Mouse (Mus musculus): ENCODE data around the gene Kcnq1. TPM values are rescaled to one million over a fixed set of nuclear protein-coding genes. Genes with fewer than 3 reads are reported as not detected.

Kcnq1 gene
- not detected in 2 replicates for polyA plus RNA-seq (2012)

GRCm38 (mm10) chr7:143106062-143106461, at the start of gene Kcnq1:
Gene Kcnq1, plus strand, starts transcription at chr7:143106362.

GRCm38 (mm10) chr7:143068882-143069591, 37.1 kb upstream of the Kcnq1 start, which contains the start of gene Tssc4:
Gene Tssc4, plus strand, starts transcription at chr7:143069249.

GRCm38 (mm10) chr7:143094592-143095553, 11.3 kb upstream of the Kcnq1 start, which contains the start of gene Trpm5:
Gene Trpm5, minus strand, starts transcription at chr7:143094642.

GRCm38 (mm10) chr7:143460874-143461273, 354.7 kb downstream of the Kcnq1 start, which contains the start of gene Cdkn1c:
Gene Cdkn1c, minus strand, starts transcription at chr7:143461050.

GRCm38 (mm10) chr7:143473347-143474101, 367.4 kb downstream of the Kcnq1 start, which contains the start of gene Slc22a18:
Gene Slc22a18, plus strand, starts transcription at chr7:143473736.

Other genes starting within 250 kb of the Kcnq1 start
- not detected in 2 replicates for gene Th, start 175.2 kb upstream of the Kcnq1 start, polyA plus RNA-seq (2012)
- gene Ascl2, start 137.1 kb upstream of the Kcnq1 start, polyA plus RNA-seq (2012): 4.8 and 5.2 TPM in 2 replicates
- gene Tspan32, start 101.3 kb upstream of the Kcnq1 start, polyA plus RNA-seq (2012): 38.2 and 49.0 TPM in 2 replicates
- gene Cd81, start 53.6 kb upstream of the Kcnq1 start, polyA plus RNA-seq (2012): 170 and 182 TPM in 2 replicates
- gene Tssc4, start 37.1 kb upstream of the Kcnq1 start, polyA plus RNA-seq (2012): 195 and 202 TPM in 2 replicates
- gene Trpm5, start 11.7 kb upstream of the Kcnq1 start, polyA plus RNA-seq (2012): 0.02 TPM in 1 of 2 replicates, not detected in the other